Mouse (Mus musculus): Measurements from ENCODE around the gene Nfat5.

Nfat5 gene

DNA sequence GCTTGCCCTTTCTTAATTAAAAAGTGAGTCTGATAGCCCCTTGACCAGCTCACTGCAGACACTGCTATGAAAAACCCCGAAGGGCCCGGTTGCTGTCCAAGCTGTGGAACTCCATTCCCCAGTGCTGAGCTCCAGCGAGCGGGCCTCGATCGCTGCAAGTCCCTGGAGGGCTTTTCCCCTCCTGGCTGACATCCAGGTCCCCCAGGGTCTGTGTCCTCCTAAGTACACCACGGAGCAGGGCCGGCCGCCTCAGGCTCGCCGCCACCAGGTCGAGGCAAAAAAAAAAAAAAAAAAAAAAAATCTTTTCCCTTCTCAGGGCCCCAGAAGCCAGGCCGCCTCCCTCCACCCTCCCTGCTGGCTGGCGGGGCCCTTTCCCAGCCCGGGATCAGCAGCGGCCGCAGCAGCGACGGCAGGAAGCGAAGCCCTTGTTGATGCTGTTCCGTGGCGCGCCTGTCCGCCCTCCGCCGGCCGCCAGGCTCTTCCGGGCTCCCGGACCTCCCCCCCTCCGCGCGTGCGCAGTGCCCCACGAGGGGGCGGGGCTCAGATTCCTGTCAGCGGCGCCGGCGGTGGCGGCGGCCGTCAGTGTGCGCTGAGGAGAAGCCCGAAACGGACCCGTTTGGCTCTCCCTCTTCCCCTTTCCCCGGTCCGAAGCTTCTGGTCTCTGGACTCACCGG lies at the start of gene Nfat5:
Nfat5 (plus strand) TSS at position 543 of the 674 bp plus-strand sequence.
- peak; percentile 95 to 99 for DNase-seq

GRCm38 (mm10) chr8:107244218-107244617 lies 49.1 kb upstream of the Nfat5 start:
- DNase-seq, result no peak

- DNase-seq, result no peak
Measured at GRCm38 (mm10) chr8:107248456-107248855, 44.8 kb upstream of the Nfat5 start.

DNA sequence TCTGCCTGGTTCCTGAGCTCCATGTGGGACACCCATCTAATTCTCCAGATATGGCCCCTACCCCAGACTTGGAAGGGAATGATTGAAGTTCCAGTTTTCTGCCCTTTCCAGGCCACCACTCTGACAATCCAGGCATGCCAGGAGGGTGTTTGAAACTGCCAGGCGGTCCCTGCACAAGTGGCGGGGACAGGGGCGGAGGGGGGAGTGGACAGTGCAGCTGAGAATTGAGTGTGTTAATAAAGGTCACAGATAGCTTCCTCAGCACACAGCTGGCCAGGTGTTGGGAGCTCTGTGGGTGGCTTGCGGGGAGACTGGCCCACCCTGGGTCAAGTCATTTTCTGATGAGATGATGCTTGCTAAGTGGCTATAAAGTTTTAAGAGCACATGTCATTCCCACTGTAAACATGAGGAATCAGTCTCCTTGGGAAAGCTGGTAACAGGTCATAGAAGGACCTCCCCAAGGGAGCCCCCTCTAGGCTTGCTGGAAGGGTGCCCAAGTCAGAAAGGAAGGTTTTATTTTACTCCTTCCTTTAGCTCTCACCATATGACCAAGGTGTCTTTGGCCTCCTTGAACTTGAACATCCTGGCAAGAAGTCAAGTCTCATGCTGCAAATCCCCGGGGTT lies 41.7 kb upstream of the Nfat5 start:
- no peak for DNase-seq

- no peak for DNase-seq
Measured at GRCm38 (mm10) chr8:107253121-107253520, 40.1 kb upstream of the Nfat5 start.

DNA sequence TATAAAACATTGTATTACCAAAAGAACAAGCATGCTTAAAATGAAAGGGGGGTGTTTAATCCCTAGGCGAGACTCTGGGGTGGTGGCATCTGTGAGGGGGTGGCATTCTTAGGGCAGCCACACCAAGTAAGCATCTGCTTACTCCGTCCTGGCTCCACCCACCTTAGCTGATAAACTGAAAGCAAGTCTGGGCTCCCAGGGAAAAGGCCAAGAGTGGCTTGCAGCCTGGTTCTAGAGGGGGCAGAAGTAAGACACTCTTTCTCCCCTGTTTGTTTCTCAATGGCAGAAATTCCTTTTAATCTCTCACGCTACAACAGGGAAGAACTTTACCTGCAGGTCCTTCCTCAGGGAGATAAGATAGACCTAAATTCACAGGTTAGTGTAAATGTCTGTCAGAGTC lies 38.9 kb upstream of the Nfat5 start:
- no peak for DNase-seq

DNA sequence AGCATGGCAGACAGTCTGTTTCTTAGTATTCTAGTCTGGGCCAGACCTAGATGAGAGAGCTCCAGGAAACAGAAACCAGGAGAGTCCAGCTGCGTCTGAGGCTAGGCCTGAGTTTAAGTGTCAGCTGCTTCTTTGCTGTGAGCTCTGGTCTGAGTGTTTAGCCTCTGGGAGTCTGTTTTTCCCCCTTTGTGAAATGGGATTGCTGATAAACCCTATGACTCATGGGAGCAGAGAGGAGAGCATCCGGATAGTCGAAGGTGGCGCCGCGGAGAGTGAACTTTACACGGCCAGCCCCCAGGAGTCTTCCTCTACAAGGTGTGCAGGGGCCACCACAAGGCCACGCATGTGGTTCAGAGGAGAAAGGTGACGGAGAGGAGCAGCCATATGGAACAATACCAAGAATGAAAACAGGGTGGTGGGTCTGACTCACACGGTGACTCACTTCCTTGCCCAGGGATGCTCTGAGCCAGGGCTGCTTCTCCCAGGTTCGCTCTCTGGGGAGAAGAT lies 38.3 kb upstream of the Nfat5 start:
- peak in 1 of 2 experiments; percentile 7 for DNase-seq

- no peak for DNase-seq
Measured at GRCm38 (mm10) chr8:107257223-107257622, 36.0 kb upstream of the Nfat5 start.

- no peak for DNase-seq
Measured at GRCm38 (mm10) chr8:107260120-107260519, 33.1 kb upstream of the Nfat5 start.

DNA sequence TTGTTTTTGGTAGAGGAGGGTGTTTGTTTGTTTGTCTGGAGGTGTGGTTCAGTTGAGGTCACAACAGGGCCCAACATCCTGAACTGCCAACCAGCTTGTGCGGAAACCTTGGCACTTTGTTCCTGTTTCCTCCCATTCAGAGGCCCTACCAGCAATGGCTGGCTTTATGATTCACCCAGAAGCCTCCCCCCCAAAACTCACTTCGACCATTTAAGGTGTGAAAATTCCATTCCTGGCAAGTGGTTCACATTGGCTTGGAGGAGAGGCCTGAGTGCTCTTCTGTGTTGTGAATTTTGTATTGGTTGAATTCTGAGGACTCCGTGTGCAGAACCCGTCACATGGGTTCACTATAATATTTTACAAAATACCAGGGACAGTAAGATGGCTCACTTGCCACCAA lies 32.1 kb upstream of the Nfat5 start:
- no peak for DNase-seq

DNA sequence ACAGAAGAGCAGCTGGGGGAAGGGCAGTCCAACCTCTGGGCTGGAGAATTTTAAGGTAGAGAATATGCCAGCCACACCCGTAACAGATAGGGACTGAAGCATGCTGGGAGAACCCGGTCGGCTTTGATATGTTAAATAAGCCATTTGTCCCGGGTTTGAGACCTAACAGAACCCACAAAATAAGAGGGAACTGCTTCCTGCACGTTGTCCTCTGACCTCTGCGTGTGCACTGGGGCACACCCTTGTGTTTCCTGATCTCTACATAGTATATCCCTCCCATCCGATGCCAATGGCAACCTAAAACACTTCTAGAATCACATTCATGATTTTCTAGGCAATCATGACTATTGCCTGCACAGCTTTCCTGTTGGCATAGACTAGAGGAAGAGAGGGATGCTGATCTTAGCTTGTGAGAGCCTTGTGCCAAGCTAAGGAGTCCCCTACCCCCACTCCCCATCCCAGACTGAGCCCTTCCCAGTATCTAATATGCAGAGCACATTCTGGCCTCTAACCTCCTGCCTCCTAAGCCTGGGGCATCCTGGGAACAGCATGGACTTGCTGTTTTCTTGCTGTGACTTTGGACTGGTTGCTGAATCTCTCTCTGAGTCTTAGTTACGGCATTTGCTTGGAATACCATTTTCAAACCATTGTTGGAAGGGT lies 31.1 kb upstream of the Nfat5 start:
- DNase-seq, result no peak

DNA sequence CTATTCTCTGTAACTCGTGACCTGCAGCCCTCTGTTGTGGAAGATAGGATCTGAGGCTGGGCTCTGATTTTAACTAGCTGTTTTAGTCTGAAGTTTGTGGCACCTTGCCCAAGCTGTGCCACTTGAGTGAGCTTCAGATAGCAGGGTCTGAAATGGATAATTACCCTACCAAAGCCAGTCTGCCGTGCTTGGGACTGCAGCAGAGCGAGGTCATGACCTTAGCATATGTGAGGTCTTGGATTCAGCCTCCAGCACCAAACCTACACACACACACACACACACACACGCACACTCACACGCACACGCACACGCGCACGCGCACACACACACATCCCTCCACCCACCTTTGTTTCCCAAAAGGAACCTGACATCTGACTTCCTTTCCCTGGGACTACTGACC lies 27.5 kb upstream of the Nfat5 start:
- peak; percentile 61 for DNase-seq

DNA sequence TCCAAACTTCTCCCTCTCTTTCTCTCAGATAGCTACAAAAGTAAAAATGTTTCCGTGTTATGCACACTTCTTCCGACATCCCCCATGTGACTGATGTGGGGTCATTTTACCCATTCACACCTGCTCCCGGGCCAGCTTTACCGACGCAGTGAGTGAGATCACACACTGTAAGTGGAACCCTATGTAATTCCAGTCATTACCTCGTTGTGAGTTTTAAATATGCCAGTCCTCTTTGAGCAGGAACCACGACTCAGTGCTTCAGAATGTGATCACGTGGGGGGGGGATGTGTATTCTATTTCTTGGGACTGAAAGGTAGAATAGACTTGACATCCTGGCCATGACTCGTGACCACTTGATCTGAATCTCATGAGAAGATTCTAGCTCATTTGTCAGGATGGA lies 24.8 kb upstream of the Nfat5 start:
- DNase-seq, result no peak

GRCm38 (mm10) chr8:107269191-107269590 lies 24.1 kb upstream of the Nfat5 start:
- DNase-seq, result no peak

DNA sequence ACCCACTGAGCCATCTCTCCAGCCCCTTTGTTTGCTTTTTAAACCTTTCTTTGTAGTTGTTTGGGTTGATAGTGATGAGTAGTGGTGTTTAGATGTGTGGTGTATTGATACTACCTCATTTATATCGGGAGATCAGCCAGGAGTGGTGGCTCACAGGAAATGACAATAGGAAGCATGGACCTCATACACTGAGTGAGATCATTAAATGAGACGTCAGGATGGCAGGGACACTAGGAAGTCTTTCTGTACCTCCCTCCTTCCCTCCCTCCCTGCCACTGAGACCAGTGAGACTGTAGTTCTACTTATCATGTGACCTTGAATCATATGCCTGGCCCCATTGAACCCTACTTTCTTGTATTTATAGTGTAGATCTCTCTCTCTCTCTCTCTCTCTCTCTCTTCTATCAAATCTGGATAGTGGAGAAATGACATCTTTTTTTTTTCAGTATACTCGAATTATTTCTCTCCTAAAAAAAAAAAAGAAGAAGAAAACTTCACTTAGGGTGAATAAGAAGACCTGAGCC lies 23.6 kb upstream of the Nfat5 start:
- no peak for DNase-seq

DNA sequence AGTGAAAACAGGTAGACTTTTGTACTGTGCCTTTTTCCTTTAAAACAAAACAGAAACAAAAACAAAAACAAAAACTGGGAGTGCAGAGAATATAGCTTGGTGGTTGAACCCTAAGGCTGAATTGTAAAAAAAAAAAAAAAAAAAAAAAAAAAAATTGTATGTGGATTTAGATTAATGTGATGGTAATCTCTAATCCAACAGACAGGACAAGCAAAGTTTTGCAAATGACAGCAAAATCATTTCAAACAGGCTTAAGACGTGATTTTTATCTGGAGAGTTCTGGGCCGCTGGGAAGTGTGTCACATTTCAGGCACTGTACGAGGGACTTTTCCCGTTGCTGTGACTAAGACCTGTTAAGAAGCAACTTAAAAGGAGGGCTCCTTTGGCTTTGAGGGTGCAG lies 23.0 kb upstream of the Nfat5 start:
- no peak for DNase-seq

DNA sequence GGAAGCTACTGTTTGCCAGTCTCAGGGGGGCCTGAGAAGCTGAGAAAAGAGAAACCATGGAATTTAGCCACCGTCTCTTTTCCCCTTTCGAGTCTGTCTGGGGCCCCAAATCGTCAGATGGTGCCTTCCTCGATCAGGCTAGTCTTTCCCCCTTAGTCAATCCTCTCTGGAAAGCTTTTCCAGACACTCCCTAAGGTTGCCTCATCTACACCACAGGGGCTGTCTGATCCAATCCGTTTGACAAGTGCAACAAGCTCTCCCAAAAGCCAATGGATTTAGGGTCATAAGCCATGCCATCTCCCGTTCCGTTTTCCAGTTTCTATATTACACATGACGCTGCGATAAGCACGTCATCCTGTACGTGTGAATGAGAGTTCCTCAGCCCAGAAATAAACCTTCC lies 22.5 kb upstream of the Nfat5 start:
- no peak for DNase-seq

DNA sequence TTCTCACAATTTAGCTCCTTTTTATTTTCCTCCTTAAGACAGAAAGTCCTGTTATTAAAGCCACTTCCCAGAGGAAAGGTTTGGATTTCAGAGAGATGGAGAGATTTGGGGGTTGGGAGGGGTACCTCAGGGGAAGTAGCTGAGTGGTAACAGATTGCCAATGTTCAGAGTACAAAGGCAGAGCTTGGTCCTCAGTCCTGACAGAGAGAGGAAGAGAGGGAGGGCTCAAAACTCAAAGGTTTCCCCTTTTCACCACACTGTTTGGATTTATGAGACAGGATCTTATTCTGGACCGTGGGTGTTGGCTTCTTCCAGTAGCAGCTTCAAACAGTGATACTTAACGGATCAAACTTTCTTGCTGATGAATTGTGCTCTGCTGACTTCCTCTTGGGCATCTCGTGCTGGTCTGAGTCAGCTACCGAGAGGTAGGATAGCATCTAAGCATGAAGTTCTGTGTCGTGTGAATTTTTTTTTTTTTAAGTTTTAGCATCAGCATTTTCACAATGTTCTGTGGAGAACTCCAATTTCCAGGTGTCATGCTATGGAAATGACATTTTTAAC lies 15.9 kb upstream of the Nfat5 start:
- DNase-seq, result peak in 1 of 2 experiments; percentile 35

GRCm38 (mm10) chr8:107278571-107278970 lies 14.7 kb upstream of the Nfat5 start:
- DNase-seq, result no peak

DNA sequence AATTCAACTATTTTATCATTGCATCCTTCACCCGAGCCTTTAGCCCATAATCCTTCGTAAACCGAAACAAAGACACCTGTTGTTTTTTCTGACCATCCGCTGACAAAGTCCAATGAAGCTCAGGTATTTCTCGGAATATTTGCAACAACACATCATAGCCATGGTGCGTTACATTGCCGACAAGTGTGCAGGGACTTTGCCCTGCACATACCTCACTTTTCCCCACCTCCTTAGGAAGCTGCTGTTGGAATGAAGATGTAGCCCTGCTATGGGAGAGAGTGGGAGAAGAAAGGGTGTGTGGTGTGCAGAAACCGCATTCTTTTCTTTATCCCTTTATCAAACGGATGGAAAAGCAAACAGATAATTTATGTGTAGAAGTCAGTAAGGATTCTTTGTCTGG lies 6.6 kb upstream of the Nfat5 start:
- DNase-seq, result no peak

DNA sequence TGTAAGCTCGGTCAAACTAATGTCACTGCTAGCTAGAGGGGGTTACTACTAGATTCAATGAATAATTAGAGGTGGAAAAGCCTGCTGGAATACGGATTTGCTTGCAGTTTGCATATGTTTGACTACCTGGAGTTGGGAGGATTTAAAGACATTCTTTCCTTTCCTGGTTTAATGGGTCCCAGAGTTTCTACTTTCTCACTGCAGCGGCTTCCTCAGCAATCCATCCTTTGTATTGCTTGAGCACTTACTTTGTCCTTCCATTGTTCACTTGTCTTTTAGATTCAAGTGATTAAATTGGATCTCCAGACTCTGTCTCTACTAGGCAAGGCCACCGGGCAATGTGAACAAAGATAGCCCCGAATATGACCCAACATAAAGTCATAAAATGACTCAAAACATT lies 5.7 kb upstream of the Nfat5 start:
- no peak for DNase-seq

- DNase-seq, result no peak
Measured at GRCm38 (mm10) chr8:107291171-107291601, 2.1 kb upstream of the Nfat5 start.

GRCm38 (mm10) chr8:107292119-107292927 lies 947 bp upstream of the Nfat5 start:
- DNase-seq, result no peak
